Mouse (Mus musculus): ENCODE measurements at regions not wholly inside any gene's neighbourhood (a gene's known extent, or its start where the extent isn't known, plus 50 kb on each side); places are given as distances from the start of the nearest gene placed in this dataset.
"Not testable (repeated sequence)": the region's sequence is repeated elsewhere in the genome, so short reads cannot be mapped to it uniquely, and the experiment has no call there.

DNA sequence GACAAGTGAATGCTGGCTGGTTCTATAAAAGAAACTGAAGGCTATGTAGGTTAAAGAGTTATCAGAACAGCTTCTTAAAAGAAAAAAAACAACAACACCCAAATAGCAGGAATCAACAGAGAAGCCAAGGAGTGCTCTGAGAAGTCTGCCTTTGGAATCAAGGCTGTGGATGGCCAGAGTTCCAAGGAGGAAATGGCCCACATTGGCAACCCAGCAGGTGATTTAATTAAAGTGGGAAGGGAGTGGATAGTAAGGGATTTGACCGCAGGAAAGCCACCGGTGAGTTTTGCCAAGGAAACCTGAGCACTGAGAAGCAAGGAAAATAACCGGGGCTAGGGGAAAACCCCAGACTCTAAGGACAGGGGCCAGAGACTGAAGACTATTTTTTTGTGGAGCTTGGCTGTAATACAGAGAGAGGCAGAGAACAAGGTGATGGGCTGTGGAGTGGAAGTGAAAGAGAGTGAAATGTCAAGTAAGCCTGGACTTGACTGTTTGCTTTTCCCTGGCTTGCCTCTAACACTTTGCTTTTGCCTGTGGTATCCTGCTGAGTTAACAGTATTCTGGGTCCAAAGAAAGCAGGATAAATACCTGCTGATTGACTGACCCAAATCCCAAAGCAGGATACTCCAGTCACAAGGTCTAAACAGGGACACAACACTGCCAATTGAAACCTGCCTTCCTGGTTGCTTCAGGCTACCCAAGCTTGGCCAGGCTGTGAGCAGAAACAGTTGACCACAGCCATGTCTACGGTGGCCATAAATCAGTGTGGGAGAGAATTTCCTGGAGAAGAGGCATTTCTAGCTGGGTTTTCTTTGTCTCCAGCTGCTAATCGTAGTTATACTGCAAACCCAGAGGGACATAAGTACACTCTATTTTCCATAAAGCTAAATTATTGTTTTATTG, 125.9 kb downstream of the Arrdc3 start:
- DNase-seq (ENCODE audit: low read depth, low spot score), result no peak

DNA sequence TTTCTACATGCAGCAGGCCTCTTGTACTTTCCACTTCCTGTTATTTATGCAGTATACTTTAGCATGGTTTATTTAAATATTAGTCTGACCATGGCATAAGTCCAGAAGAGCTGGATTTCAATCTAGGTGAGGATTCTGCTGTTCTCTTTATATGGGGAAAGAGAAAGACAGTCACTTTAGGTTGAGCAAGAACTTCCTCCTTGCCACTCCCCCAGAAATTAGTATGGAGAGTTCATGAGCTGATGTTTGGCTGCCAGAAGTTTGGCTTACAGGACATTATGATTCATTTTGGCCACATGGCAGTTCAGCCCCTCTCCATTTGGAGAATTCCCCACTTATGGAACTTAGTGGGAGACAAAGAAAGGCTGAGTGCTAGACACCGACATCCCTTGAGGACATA, 130.8 kb downstream of the Arrdc3 start:
- no peak for DNase-seq (ENCODE audit: low read depth, low spot score)

DNA sequence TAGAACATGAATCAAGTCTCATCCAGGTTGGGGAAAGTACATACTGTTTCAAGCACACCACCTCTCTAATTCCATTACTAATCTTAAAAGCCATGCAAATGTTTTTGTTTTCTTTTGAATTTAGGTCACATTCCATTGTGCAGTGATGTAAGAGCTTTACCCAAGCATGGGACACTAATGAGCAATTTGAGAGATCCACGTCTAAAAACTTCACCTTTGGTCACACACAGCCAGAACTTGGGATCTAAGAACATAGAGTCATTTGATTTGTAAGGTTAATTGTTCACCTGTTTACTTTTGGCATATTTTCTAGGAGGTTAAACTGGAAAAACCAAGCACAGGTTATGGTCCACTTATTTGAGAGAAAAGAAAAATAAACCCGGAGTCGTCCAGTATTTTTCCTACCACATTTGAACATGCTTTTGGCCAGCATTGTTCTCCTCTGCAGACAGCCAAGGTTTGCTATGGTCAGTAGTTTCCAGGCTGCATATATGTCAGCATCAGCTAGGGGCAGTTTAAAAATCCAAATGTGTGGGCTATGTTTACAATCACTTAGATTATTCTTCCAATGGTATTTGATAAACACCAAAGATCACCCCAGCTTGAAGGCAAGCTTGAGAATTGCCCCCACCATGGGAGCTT, 137.0 kb downstream of the Arrdc3 start:
- no peak for DNase-seq (ENCODE audit: low read depth, low spot score)

DNA sequence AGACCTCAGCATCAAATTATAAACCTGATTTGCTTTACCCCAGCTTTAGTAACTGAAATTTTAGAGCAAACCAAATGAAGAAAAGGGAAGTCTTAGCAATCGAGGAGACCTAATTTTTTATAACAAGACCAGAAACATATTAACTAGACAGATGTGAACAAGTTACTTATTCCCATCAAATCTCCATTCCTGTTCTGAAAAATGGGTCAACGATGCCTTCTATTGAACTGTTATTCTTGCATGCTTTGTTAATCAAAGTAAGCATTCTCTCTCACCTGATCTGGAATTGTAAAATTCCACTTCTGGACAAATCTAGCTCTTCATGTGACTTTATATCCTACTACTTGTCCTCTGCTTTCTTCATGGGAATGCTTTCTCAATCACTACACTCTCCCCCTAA, 137.6 kb downstream of the Arrdc3 start:
- no peak for DNase-seq (ENCODE audit: low read depth, low spot score)

- DNase-seq (ENCODE audit: low read depth, low spot score), result no peak
Observed at GRCm38 (mm10) chr13:81022410-81022809, 139.2 kb downstream of the Arrdc3 start.

DNA sequence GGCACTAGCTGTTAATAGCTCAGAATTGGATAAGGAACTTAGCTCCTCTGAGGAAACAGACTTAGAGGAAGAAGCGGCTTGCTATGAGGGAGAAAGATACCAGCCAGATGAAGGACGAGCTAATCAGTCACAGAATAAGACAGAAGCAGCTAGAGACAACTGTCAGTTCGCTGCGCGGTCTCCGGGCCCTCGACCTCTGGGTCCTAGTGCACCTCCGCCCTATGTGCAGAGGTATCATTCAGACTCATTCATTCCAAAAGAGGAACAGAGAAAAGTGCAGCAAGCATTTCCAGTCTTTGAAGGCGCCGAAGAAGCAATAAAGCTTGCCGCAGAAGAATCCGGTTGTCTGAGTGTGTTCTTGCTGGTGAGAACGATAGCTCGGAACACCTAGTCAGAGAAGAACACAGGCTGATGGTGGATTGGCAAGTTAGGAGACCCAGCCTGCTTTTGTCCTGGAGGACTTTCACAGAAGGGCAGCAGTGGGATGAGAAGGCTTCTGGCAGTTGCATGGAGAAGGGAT, 142.1 kb downstream of the Arrdc3 start:
- DNase-seq (ENCODE audit: low read depth, low spot score), result not testable (repeated sequence)

DNA sequence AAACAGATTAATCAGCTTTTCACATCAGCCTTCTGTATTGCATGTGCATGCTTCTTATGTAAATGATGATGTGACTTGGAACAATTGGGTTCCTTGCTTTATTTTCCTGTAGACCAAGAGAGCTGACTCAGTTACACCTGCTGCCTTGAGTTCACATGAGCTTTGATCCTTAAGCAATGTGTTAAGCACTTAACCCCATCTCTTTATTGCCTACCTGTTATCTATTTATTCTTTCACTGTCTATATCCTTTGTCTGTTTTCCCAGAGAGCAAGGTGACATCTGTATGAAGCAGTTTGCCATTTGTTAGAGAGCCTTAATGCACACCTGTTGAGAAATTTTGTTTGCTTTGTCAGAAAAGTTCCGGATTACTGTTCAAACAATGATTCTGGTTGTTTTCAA, 154.1 kb downstream of the Arrdc3 start:
- no peak for DNase-seq (ENCODE audit: low read depth, low spot score)

GRCm38 (mm10) chr13:81038736-81039135, 155.6 kb downstream of the Arrdc3 start:
- DNase-seq (ENCODE audit: low read depth, low spot score), result no peak

DNA sequence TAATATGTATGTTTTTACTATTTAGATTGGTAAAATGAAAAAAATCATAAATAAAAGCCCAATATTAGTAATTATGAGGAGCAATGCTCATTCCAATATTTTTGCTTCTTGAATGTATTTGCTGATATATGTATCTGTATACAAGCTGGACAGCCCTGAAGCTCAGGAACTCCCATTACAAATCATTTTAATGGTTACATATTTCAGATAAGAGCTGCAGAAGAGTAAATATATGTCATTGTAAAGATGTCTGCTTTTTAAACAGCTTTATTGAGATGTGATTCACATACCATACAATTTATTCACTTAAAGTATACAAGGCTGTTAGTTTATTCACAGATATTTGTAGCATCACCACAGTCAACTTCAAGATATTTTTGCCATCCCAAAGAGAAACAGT, 157.3 kb downstream of the Arrdc3 start:
- no peak for DNase-seq (ENCODE audit: low read depth, low spot score)

DNA sequence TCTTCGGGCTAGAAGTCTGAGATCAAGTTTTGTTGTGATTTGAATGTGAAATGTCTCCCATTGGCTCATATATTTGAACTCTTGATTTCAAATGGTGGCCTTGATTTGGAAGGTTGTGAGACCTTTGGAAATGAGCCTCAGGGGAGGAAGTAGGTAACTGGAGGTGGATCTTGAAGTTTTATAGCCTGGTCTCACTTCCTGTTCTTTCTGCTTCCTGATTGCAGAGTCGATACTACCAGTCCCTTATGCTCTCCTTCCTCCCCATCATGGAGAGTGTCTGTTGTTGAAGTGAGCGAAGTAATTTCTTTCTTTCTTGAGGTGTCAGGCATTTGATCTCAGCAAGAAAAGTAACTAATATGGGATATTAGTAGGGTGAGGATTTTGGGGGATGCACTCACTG, 158.5 kb downstream of the Arrdc3 start:
- DNase-seq (ENCODE audit: low read depth, low spot score), result no peak
